Mouse (Mus musculus): ENCODE results near the gene Hcrt. TPM values are rescaled to one million over a fixed set of nuclear protein-coding genes. Genes with fewer than 3 reads are reported as not detected.

Hcrt gene
- polyA plus RNA-seq, 1 experiment from 2014 or later, result not detected

- 94% methylated on average over 2 of the region's 2 CpGs for WGBS
- Histone ChIP-seq H3K4me1 (no peaks in the 10 kb centered on the region), H3K4me3 (no peak overlapping the region), H3K27me3 (no peaks in the 10 kb centered on the region), H3K36me3 (peaks cover 30% of the 10 kb centered on the region), H3K4me2 (replicated peaks) (no peak overlapping the region), H3K9ac (replicated peaks) (no peak overlapping the region), H3K27ac (replicated peaks) (no peak overlapping the region), H3K9me3 (no peaks in the 10 kb centered on the region)
- no peak for ATAC-seq (ENCODE audit: low FRiP score, low read depth)
Measured at GRCm38 (mm10) chr11:100785774-100786173, 23.0 kb upstream of the Hcrt start.

- 89% methylated on average over 8 of the region's 8 CpGs for WGBS
Measured at GRCm38 (mm10) chr11:100784286-100784685, 21.6 kb upstream of the Hcrt start.

GRCm38 (mm10) chr11:100782568-100782967, 19.8 kb upstream of the Hcrt start:
- Histone ChIP-seq H3K9ac (replicated peaks) (no peak overlapping the region), H3K36me3 (peaks cover 20% of the 10 kb centered on the region; the same call in 1 of the 2 replicates), H3K4me2 (replicated peaks) (no peak overlapping the region), H3K9me3 (no peaks in the 10 kb centered on the region), H3K27ac (replicated peaks) (no peak overlapping the region), H3K4me3 (no peak overlapping the region), H3K4me1 (no peaks in the 10 kb centered on the region), H3K27me3 (no peaks in the 10 kb centered on the region)
- no peak for ATAC-seq (ENCODE audit: low FRiP score, low read depth)
- WGBS, result 85% methylated on average over 13 of the region's 13 CpGs

More at GRCm38 (mm10) chr11:100784286-100784685, 21.6 kb upstream of the Hcrt start:
- Histone ChIP-seq H3K4me1 (no peaks in the 10 kb centered on the region), H3K36me3 (peaks cover 22% of the 10 kb centered on the region; the same call in 1 of the 2 replicates), H3K9me3 (no peaks in the 10 kb centered on the region), H3K27me3 (no peaks in the 10 kb centered on the region), H3K9ac (replicated peaks) (no peak overlapping the region), H3K4me3 (no peak overlapping the region), H3K4me2 (replicated peaks) (no peak overlapping the region), H3K27ac (replicated peaks) (no peak overlapping the region)
- no peak for ATAC-seq (ENCODE audit: low FRiP score, low read depth)

DNA sequence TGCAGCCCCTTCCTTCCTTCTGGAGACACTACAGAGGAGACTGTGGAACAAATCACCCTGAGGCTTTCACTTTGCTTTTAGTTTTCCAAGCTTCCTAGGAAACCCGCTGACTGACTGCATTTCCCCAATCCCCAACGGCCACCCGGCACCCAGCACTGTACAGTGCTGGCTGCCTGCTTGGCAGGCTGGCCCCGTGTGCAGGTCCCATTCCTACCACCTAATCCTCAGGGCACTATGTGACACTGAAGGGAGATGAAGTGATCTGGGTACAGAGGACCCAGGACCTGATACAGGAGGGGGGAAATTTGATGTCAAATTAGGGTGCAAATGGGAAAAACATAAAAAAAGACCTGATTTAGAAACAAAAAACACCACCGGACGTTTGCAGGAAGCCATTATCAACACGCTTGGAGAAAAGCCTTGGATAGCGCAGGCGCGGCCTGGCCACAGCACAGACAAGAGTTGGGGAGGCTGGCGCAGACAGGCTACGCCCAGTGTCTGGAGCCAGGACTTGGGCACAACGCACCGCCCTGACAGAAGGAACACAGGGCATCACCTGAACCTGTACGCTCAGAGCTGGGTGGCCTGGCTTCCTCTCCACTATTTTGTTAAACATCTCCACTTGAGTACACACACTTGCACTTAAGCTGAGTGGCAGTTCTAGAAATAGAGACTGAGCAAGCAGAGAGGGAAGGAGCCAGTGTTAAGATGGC, 19.2 kb upstream of the Hcrt start:
- 96% methylated on average over 15 of the region's 15 CpGs for WGBS
- peaks cover 20% of the 10 kb centered on the region; the same call in 1 of the 2 replicates for H3K36me3 ChIP-seq
- H3K9me3 ChIP-seq, result no peaks in the 10 kb centered on the region
- H3K27me3 ChIP-seq, result no peaks in the 10 kb centered on the region
- H3K4me3 ChIP-seq, result no peak overlapping the region
- no peak overlapping the region for H3K9ac ChIP-seq (replicated peaks)
- no peak overlapping the region for H3K4me2 ChIP-seq (replicated peaks)
- ATAC-seq (ENCODE audit: low FRiP score, low read depth), result no peak
- H3K27ac ChIP-seq (replicated peaks), result no peak overlapping the region
- H3K4me1 ChIP-seq, result no peaks in the 10 kb centered on the region

GRCm38 (mm10) chr11:100780247-100780646, 17.5 kb upstream of the Hcrt start:
- H3K4me3 ChIP-seq, result no peak overlapping the region
- 80% methylated on average over 8 of the region's 8 CpGs for WGBS
- peaks cover 20% of the 10 kb centered on the region; the same call in 1 of the 2 replicates for H3K36me3 ChIP-seq
- no peaks in the 10 kb centered on the region for H3K9me3 ChIP-seq
- H3K27ac ChIP-seq (replicated peaks), result no peak overlapping the region
- H3K9ac ChIP-seq (replicated peaks), result no peak overlapping the region
- H3K4me2 ChIP-seq (replicated peaks), result no peak overlapping the region
- H3K27me3 ChIP-seq, result no peaks in the 10 kb centered on the region
- H3K4me1 ChIP-seq, result no peaks in the 10 kb centered on the region
- no peak for ATAC-seq (ENCODE audit: low FRiP score, low read depth)

- H3K4me2 ChIP-seq (replicated peaks), result no peak overlapping the region
- 79% methylated on average over 3 of the region's 3 CpGs for WGBS
- no peak overlapping the region for H3K27ac ChIP-seq (replicated peaks)
- no peak overlapping the region for H3K4me3 ChIP-seq
- H3K27me3 ChIP-seq, result no peaks in the 10 kb centered on the region
- no peaks in the 10 kb centered on the region for H3K4me1 ChIP-seq
- H3K9me3 ChIP-seq, result no peaks in the 10 kb centered on the region
- peaks cover 16% of the 10 kb centered on the region; the same call in 1 of the 2 replicates for H3K36me3 ChIP-seq
- no peak for ATAC-seq (ENCODE audit: low FRiP score, low read depth)
- no peak overlapping the region for H3K9ac ChIP-seq (replicated peaks)
Measured at GRCm38 (mm10) chr11:100778069-100778468, 15.3 kb upstream of the Hcrt start.

- H3K27ac ChIP-seq (replicated peaks), result no peak overlapping the region
- no peak overlapping the region for H3K4me2 ChIP-seq (replicated peaks)
- 0 out of 2 replicates have a peak, but pooled peaks cover 1% of the 10 kb centered on the region for H3K4me1 ChIP-seq
- H3K36me3 ChIP-seq, result 0 out of 2 replicates have a peak, but pooled peaks cover 5% of the 10 kb centered on the region
- WGBS, result 88% methylated on average over 10 of the region's 10 CpGs
- no peak overlapping the region for H3K9ac ChIP-seq (replicated peaks)
- no peak overlapping the region for H3K4me3 ChIP-seq
- no peak for ATAC-seq (ENCODE audit: low FRiP score, low read depth)
- no peaks in the 10 kb centered on the region for H3K27me3 ChIP-seq
- no peaks in the 10 kb centered on the region for H3K9me3 ChIP-seq
Measured at GRCm38 (mm10) chr11:100775921-100776320, 13.2 kb upstream of the Hcrt start.

- no peak overlapping the region for H3K4me2 ChIP-seq (replicated peaks)
- peaks cover 9% of the 10 kb centered on the region; the same call in 1 of the 2 replicates for H3K4me1 ChIP-seq
- 0 out of 2 replicates have a peak, but pooled peaks cover 5% of the 10 kb centered on the region for H3K36me3 ChIP-seq
- H3K9ac ChIP-seq (replicated peaks), result no peak overlapping the region
- WGBS, result 81% methylated on average over 4 of the region's 4 CpGs
- no peak overlapping the region for H3K4me3 ChIP-seq
- H3K27me3 ChIP-seq, result no peaks in the 10 kb centered on the region
- H3K27ac ChIP-seq (replicated peaks), result no peak overlapping the region
- no peaks in the 10 kb centered on the region for H3K9me3 ChIP-seq
- ATAC-seq (ENCODE audit: low FRiP score, low read depth), result no peak
Measured at GRCm38 (mm10) chr11:100774261-100774660, 11.5 kb upstream of the Hcrt start.

DNA sequence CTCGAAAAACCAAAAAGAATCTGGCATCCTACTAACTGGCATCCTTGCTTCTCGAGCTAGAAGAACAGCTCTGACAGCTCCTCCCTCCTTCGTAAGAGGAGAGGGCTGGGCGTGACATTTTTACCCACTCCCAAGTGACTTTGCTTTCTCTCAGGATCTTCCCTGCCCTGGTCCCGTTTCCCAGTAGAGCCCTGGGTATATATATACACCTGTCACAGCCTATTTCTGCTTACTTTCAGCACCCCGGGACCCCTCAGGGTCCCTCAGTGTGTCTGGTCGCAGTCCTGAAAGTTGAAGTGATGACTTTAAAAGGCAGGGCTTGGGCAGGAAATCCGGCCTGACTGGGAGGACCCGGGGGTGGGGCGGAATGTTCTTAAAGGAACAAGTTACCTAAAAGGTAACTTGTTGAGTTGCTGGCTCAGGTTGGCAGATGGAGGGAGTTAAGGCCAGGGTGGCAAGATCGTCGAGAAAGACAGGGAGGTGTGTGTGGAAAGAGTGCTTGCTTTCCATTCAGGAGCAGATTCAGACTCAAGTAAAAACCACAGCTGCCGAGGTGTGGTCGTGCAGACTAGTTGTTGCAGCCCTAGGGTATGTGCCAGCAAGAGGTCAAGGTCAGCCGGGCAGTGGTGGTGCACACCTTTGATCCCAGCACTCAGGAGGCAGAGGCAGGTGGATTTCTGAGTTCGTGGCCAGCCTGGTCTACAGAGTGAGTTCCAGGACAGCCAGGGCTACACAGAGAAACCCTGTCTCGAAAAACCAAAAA, 8.1 kb upstream of the Hcrt start, which contains the start of gene Ghdc:
Gene Ghdc (minus strand): TSS at position 312 of the 763 bp plus-strand sequence.
- H3K9ac ChIP-seq (replicated peaks), result no peak within 1 kb of the TSS; the same call in 1 of the 2 replicates
- peak within 1 kb of the TSS; percentile 42 for H3K4me3 ChIP-seq
- H3K27ac ChIP-seq (replicated peaks), result no peak within 1 kb of the TSS
- ATAC-seq (ENCODE audit: low FRiP score, low read depth), result no peak
- WGBS, result 25% methylated on average over 17 of the region's 17 CpGs
- H3K9me3 ChIP-seq, result no peaks in the 10 kb centered on the region
- H3K36me3 ChIP-seq, result no peaks in the 10 kb centered on the region
- H3K27me3 ChIP-seq, result no peaks in the 10 kb centered on the region
- peaks cover 9% of the 10 kb centered on the region; the same call in 1 of the 2 replicates for H3K4me1 ChIP-seq
- peak within 1 kb of the TSS; percentile 46 for H3K4me2 ChIP-seq (replicated peaks)

DNA sequence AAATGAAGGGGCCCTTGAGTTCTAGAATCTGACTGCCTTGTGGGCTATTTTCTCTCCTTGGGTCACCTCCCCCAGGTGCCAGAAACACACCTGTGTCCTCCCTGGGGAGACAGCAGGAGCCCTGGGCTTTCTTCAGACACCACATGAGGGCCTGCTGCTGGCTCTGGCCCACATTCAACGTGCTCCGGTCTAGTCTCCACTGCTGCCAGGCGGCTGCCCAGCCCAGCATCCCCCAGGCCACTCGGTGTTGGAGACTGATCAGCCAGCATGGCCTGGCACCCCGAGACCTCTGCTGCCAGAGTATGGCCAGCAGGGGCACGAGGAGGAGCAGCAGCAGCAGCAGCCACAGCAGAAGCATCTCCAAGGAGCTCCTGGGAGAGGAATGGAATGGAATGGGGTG, 7.2 kb upstream of the Hcrt start:
- ATAC-seq (ENCODE audit: low FRiP score, low read depth), result no peak
- no peaks in the 10 kb centered on the region for H3K9me3 ChIP-seq
- no peaks in the 10 kb centered on the region for H3K36me3 ChIP-seq
- peaks cover 9% of the 10 kb centered on the region; the same call in 1 of the 2 replicates for H3K4me1 ChIP-seq
- H3K4me2 ChIP-seq (replicated peaks), result peak overlapping the region; percentile 46
- H3K27ac ChIP-seq (replicated peaks), result no peak overlapping the region
- 65% methylated on average over 6 of the region's 6 CpGs for WGBS
- H3K9ac ChIP-seq (replicated peaks), result no peak overlapping the region; the same call in 1 of the 2 replicates
- H3K4me3 ChIP-seq, result peak overlapping the region; percentile 42; the same call in 1 of the 2 replicates
- no peaks in the 10 kb centered on the region for H3K27me3 ChIP-seq

GRCm38 (mm10) chr11:100767871-100768270, 5.1 kb upstream of the Hcrt start:
- no peak overlapping the region for H3K4me3 ChIP-seq
- peaks cover 2% of the 10 kb centered on the region; the same call in 1 of the 2 replicates for H3K27me3 ChIP-seq
- no peak for ATAC-seq (ENCODE audit: low FRiP score, low read depth)
- peaks cover 9% of the 10 kb centered on the region; the same call in 1 of the 2 replicates for H3K4me1 ChIP-seq
- WGBS, result 81% methylated on average over 5 of the region's 5 CpGs
- no peaks in the 10 kb centered on the region for H3K36me3 ChIP-seq
- no peak overlapping the region for H3K27ac ChIP-seq (replicated peaks)
- no peak overlapping the region for H3K4me2 ChIP-seq (replicated peaks)
- H3K9ac ChIP-seq (replicated peaks), result no peak overlapping the region
- H3K9me3 ChIP-seq, result no peaks in the 10 kb centered on the region

DNA sequence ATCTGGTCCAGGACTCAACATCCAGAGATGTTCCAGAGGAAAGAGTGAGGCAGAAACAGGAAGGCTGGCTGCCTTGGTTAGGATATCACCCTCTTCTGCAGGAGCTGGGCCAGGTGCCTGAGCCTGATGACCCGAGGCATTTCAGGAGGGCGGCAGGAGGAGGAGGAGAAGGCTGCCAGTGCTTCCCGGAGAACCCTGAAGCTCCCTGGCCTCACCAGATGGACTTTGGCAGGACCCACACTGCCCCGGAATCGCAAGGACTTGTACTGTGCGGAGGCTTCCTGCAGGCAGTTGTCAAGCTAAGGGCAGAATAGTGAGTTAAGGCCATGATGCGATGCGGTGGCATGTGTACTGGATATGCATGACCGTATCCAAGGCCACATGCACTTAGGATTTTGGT, 4.0 kb upstream of the Hcrt start:
- H3K4me3 ChIP-seq, result no peak overlapping the region
- H3K9me3 ChIP-seq, result no peaks in the 10 kb centered on the region
- H3K27me3 ChIP-seq, result peaks cover 9% of the 10 kb centered on the region
- peaks cover 13% of the 10 kb centered on the region; the same call in 1 of the 2 replicates for H3K4me1 ChIP-seq
- no peaks in the 10 kb centered on the region for H3K36me3 ChIP-seq
- no peak overlapping the region for H3K27ac ChIP-seq (replicated peaks)
- no peak overlapping the region for H3K9ac ChIP-seq (replicated peaks)
- H3K4me2 ChIP-seq (replicated peaks), result no peak overlapping the region
- 86% methylated on average over 9 of the region's 9 CpGs for WGBS
- ATAC-seq (ENCODE audit: low FRiP score, low read depth), result no peak
